Mouse (Mus musculus) C2C12 (cell line): ENCODE results near the gene Rnf222.

Experiments
- CTCF ChIP-seq: IDR thresholded peaks from one replicate; pipeline ENCODE4 v1.5.1; 2011; ENCODE audit not compliant: control insufficient read depth, insufficient read depth, insufficient read length
- MYOD1 ChIP-seq: IDR thresholded peaks from one replicate; pipeline ENCODE4 v1.6.1; 2011; ENCODE audit warnings: low read depth; ENCODE audit not compliant: control insufficient read depth, insufficient read length
- USF1 ChIP-seq: IDR thresholded peaks from one replicate; pipeline ENCODE4 v1.6.1; 2011; ENCODE audit warnings: low read depth, mild to moderate bottlenecking, control low read depth, moderate library complexity

GRCm38 (mm10) chr11:68903775-68904174, 15.4 kb downstream of the Rnf222 start:
- TF ChIP-seq CTCF (no peak), MYOD1 (no peak), USF1 (no peak)
